Mouse (Mus musculus) hindbrain, embryonic 15.5 days (tissue): ENCODE data around the gene Ccl3. TPM values are rescaled to one million over a fixed set of nuclear protein-coding genes. Genes with fewer than 3 reads are reported as not detected.

Source experiments
- ATAC-seq: fragments of 200-750 bp; cut with Nextera tagmentation; 2 replicates; pipeline ENCODE4 v1.8.0; 2017; ENCODE audit warnings: low read depth, moderate number of reproducible peaks, moderate TSS enrichment; ENCODE audit not compliant: low FRiP score
- H3K27ac ChIP-seq: fragments of 300-500 bp; sonication (generic); replicated peaks from 2 replicates; pipeline ENCODE4 v1.5.1; 2015; ENCODE audit warnings: mild to moderate bottlenecking, inconsistent platforms
- H3K27me3 ChIP-seq: fragments of 300-500 bp; sonication (generic); 2 replicates; pipeline ENCODE4 v1.6.1; 2015; ENCODE audit warnings: control low read depth, inconsistent platforms
- H3K36me3 ChIP-seq: fragments of 300-500 bp; sonication (generic); 2 replicates; pipeline ENCODE4 v1.6.1; 2015; ENCODE audit warnings: control low read depth, inconsistent platforms
- H3K4me1 ChIP-seq: fragments of 300-500 bp; sonication (generic); replicated peaks from 2 replicates; pipeline ENCODE4 v1.6.1; 2015; ENCODE audit warnings: control low read depth, inconsistent platforms
- H3K4me2 ChIP-seq: fragments of 300-500 bp; sonication (generic); 2 replicates; pipeline ENCODE4 v1.6.1; 2015; ENCODE audit warnings: moderate library complexity, mild to moderate bottlenecking, inconsistent platforms
- H3K4me3 ChIP-seq: fragments of 300-500 bp; sonication (generic); 2 replicates; pipeline ENCODE4 v1.5.1; 2015; ENCODE audit warnings: mild to moderate bottlenecking, inconsistent platforms
- H3K9ac ChIP-seq: fragments of 300-500 bp; sonication (generic); 2 replicates; pipeline ENCODE4 v1.6.1; 2015; ENCODE audit warnings: inconsistent platforms
- H3K9me3 ChIP-seq: fragments of 300-500 bp; sonication (generic); 2 replicates; pipeline ENCODE4 v1.6.1; 2016; ENCODE audit warnings: control low read depth, inconsistent platforms
- WGBS: fragments of 180-500 bp; shearing (Covaris S2); methylation state at CpG from one replicate; pipeline ENCODE4 v1.1.7; 2015; 5-methylcytosine and 5-hydroxymethylcytosine counted together
- polyA plus RNA-seq: library from polyadenylated mRNA; unstranded; fragments of >200 nt; fragmentation: Nextera tagmentation; extraction: Ambion mirVana; gene quantifications from 2 replicates; pipeline ENCODE4 v1.2.1, GENCODE M21; 2015

Gene Ccl3
- polyA plus RNA-seq, 1 experiment from 2014 or later = 1.8 TPM

GRCm38 (mm10) chr11:83618238-83618637, 30.9 kb downstream of the Ccl3 start:
- WGBS = 45% methylated on average over 5 of the region's 5 CpGs
- H3K27me3 ChIP-seq = no peaks in the 10 kb centered on the region
- no peak overlapping the region for H3K9ac ChIP-seq

GRCm38 (mm10) chr11:83616586-83616985, 32.6 kb downstream of the Ccl3 start:
- Histone ChIP-seq H3K27me3 (no peaks in the 10 kb centered on the region), H3K36me3 (no peaks in the 10 kb centered on the region), H3K9ac (no peak overlapping the region), H3K27ac (no peak overlapping the region), H3K4me2 (no peak overlapping the region), H3K4me1 (no peaks in the 10 kb centered on the region), H3K9me3 (no peaks in the 10 kb centered on the region), H3K4me3 (no peak overlapping the region)
- 100% methylated on average over 1 of the region's 1 CpGs for WGBS
- ATAC-seq = no peak

More at GRCm38 (mm10) chr11:83618238-83618637, 30.9 kb downstream of the Ccl3 start:
- Histone ChIP-seq H3K4me2 (no peak overlapping the region), H3K36me3 (no peaks in the 10 kb centered on the region), H3K9me3 (no peaks in the 10 kb centered on the region), H3K4me3 (no peak overlapping the region), H3K27ac (no peak overlapping the region), H3K4me1 (no peaks in the 10 kb centered on the region)
- ATAC-seq = no peak

- H3K4me1 ChIP-seq = no peaks in the 10 kb centered on the region
- no peaks in the 10 kb centered on the region for H3K9me3 ChIP-seq
- H3K9ac ChIP-seq = no peak overlapping the region
- no peaks in the 10 kb centered on the region for H3K27me3 ChIP-seq
- WGBS = 75% methylated on average over 2 of the region's 2 CpGs
- no peaks in the 10 kb centered on the region for H3K36me3 ChIP-seq
- H3K27ac ChIP-seq = no peak overlapping the region
- no peak for ATAC-seq
- no peak overlapping the region for H3K4me2 ChIP-seq
- no peak overlapping the region for H3K4me3 ChIP-seq
Measured at GRCm38 (mm10) chr11:83610900-83611299, 38.3 kb downstream of the Ccl3 start.

GRCm38 (mm10) chr11:83606396-83606795, 42.8 kb downstream of the Ccl3 start:
- Histone ChIP-seq H3K27ac (no peak overlapping the region), H3K36me3 (no peaks in the 10 kb centered on the region), H3K27me3 (no peaks in the 10 kb centered on the region), H3K4me1 (no peaks in the 10 kb centered on the region), H3K4me2 (no peak overlapping the region), H3K9me3 (no peaks in the 10 kb centered on the region), H3K9ac (no peak overlapping the region), H3K4me3 (no peak overlapping the region)
- no peak for ATAC-seq
- WGBS = 48% methylated on average over 1 of the region's 1 CpGs

GRCm38 (mm10) chr11:83605535-83605934, 43.6 kb downstream of the Ccl3 start:
- no peak for ATAC-seq

GRCm38 (mm10) chr11:83604698-83605097, 44.5 kb downstream of the Ccl3 start:
- H3K36me3 ChIP-seq = no peaks in the 10 kb centered on the region
- H3K4me2 ChIP-seq = no peak overlapping the region
- no peak overlapping the region for H3K9ac ChIP-seq
- no peak overlapping the region for H3K4me3 ChIP-seq
- H3K9me3 ChIP-seq = no peaks in the 10 kb centered on the region
- WGBS = 91% methylated on average over 4 of the region's 4 CpGs
- no peak for ATAC-seq
- no peaks in the 10 kb centered on the region for H3K27me3 ChIP-seq
- H3K4me1 ChIP-seq = no peaks in the 10 kb centered on the region
- H3K27ac ChIP-seq = no peak overlapping the region

More at GRCm38 (mm10) chr11:83605535-83605934, 43.6 kb downstream of the Ccl3 start:
- no peak overlapping the region for H3K27ac ChIP-seq
- H3K9ac ChIP-seq = no peak overlapping the region
- no peak overlapping the region for H3K4me3 ChIP-seq
- no peaks in the 10 kb centered on the region for H3K27me3 ChIP-seq
- H3K4me2 ChIP-seq = no peak overlapping the region
- no peaks in the 10 kb centered on the region for H3K9me3 ChIP-seq
- H3K4me1 ChIP-seq = no peaks in the 10 kb centered on the region
- no peaks in the 10 kb centered on the region for H3K36me3 ChIP-seq
- 91% methylated on average over 3 of the region's 3 CpGs for WGBS

GRCm38 (mm10) chr11:83603399-83603798, 45.8 kb downstream of the Ccl3 start:
- H3K36me3 ChIP-seq = no peaks in the 10 kb centered on the region
- H3K27ac ChIP-seq = no peak overlapping the region
- no peak overlapping the region for H3K9ac ChIP-seq
- H3K9me3 ChIP-seq = no peaks in the 10 kb centered on the region
- H3K4me2 ChIP-seq = no peak overlapping the region
- ATAC-seq = no peak
- WGBS = 92% methylated on average over 3 of the region's 3 CpGs
- no peak overlapping the region for H3K4me3 ChIP-seq
- H3K4me1 ChIP-seq = no peaks in the 10 kb centered on the region
- H3K27me3 ChIP-seq = no peaks in the 10 kb centered on the region

GRCm38 (mm10) chr11:83600576-83600975, 48.6 kb downstream of the Ccl3 start:
- no peaks in the 10 kb centered on the region for H3K27me3 ChIP-seq

GRCm38 (mm10) chr11:83598991-83599390, 50.2 kb downstream of the Ccl3 start:
- Histone ChIP-seq H3K36me3 (no peaks in the 10 kb centered on the region), H3K4me3 (no peak overlapping the region), H3K9me3 (no peaks in the 10 kb centered on the region), H3K27me3 (no peaks in the 10 kb centered on the region), H3K9ac (no peak overlapping the region), H3K4me1 (no peaks in the 10 kb centered on the region), H3K4me2 (no peak overlapping the region), H3K27ac (no peak overlapping the region)
- 89% methylated on average over 3 of the region's 3 CpGs for WGBS
- ATAC-seq = no peak

More at GRCm38 (mm10) chr11:83600576-83600975, 48.6 kb downstream of the Ccl3 start:
- Histone ChIP-seq H3K4me1 (no peaks in the 10 kb centered on the region), H3K4me3 (no peak overlapping the region), H3K4me2 (no peak overlapping the region), H3K36me3 (no peaks in the 10 kb centered on the region), H3K27ac (no peak overlapping the region), H3K9me3 (no peaks in the 10 kb centered on the region), H3K9ac (no peak overlapping the region)
- ATAC-seq = no peak
- 84% methylated on average over 2 of the region's 2 CpGs for WGBS

GRCm38 (mm10) chr11:83598207-83598837, 50.8 kb downstream of the Ccl3 start:
- Histone ChIP-seq H3K9ac (no peak overlapping the region), H3K36me3 (no peaks in the 10 kb centered on the region), H3K9me3 (no peaks in the 10 kb centered on the region), H3K4me3 (no peak overlapping the region), H3K27me3 (no peaks in the 10 kb centered on the region), H3K27ac (no peak overlapping the region), H3K4me2 (no peak overlapping the region), H3K4me1 (no peaks in the 10 kb centered on the region)
- 84% methylated on average over 3 of the region's 3 CpGs for WGBS
- no peak for ATAC-seq

Other genes with a start within 250 kb of the Ccl3 start
- 44.2 and 48.6 TPM in 2 replicates for gene Rasl10b, start 240.2 kb downstream of the Ccl3 start, polyA plus RNA-seq
- gene Gas2l2, start 219.9 kb downstream of the Ccl3 start, polyA plus RNA-seq = 0.41 and 0.91 TPM in 2 replicates
- gene 1700020L24Rik, start 211.7 kb downstream of the Ccl3 start, polyA plus RNA-seq = 0.42 and 0.78 TPM in 2 replicates
- 4.2 TPM in 2 replicates for gene Mmp28, start 186.3 kb downstream of the Ccl3 start, polyA plus RNA-seq
- 9.9 and 12.2 TPM in 2 replicates for gene Taf15, start 176.3 kb downstream of the Ccl3 start, polyA plus RNA-seq
- gene Heatr9, start 127.2 kb downstream of the Ccl3 start, polyA plus RNA-seq = not detected in 2 replicates
- gene Ccl5, start 118.8 kb downstream of the Ccl3 start, polyA plus RNA-seq = 1.3 TPM in 1 of 2 replicates, not detected in the other
- 3.0 and 3.9 TPM in 2 replicates for gene Ccl9, start 70.7 kb downstream of the Ccl3 start, polyA plus RNA-seq
- 2.7 and 4.6 TPM in 2 replicates for gene Ccl6, start 56.3 kb downstream of the Ccl3 start, polyA plus RNA-seq
- not detected in 2 replicates for gene Rpl9-ps1, start 3.7 kb downstream of the Ccl3 start, polyA plus RNA-seq
- 0.80 and 2.0 TPM in 2 replicates for gene Ccl4, start 13.2 kb upstream of the Ccl3 start, polyA plus RNA-seq
- 1.00 and 1.0 TPM in 2 replicates for gene Wfdc17, start 54.6 kb upstream of the Ccl3 start, polyA plus RNA-seq
- gene Wfdc18, start 59.7 kb upstream of the Ccl3 start, polyA plus RNA-seq = not detected in 2 replicates
- gene Wfdc21, start 97.6 kb upstream of the Ccl3 start, polyA plus RNA-seq = not detected in 2 replicates
- gene Heatr6, start 104.3 kb upstream of the Ccl3 start, polyA plus RNA-seq = 31.3 and 32.7 TPM in 2 replicates
- 0.20 and 0.26 TPM in 2 replicates for gene Hnf1b, start 200.7 kb upstream of the Ccl3 start, polyA plus RNA-seq